Mouse (Mus musculus) ES-CJ7 (cell line): ENCODE results near the gene Lnx1.

Experiments
- DNase-seq: peaks from one replicate; pipeline ENCODE4 v3.0.0; 2011; ENCODE audit warnings: low read depth, low spot score

The Lnx1 gene

GRCm38 (mm10) chr5:74606213-74606612 is 96.5 kb downstream of the Lnx1 start:
- no peak for DNase-seq

- no peak for DNase-seq
Observed at GRCm38 (mm10) chr5:74603306-74603705, 99.4 kb downstream of the Lnx1 start.

GRCm38 (mm10) chr5:74602371-74602770 is 100.3 kb downstream of the Lnx1 start:
- no peak for DNase-seq

- DNase-seq, result no peak
Observed at GRCm38 (mm10) chr5:74601965-74602364, 100.7 kb downstream of the Lnx1 start.

- DNase-seq, result no peak
Observed at GRCm38 (mm10) chr5:74601171-74601570, 101.5 kb downstream of the Lnx1 start.

GRCm38 (mm10) chr5:74600010-74600409 is 102.7 kb downstream of the Lnx1 start:
- no peak for DNase-seq

- no peak for DNase-seq
Observed at GRCm38 (mm10) chr5:74593147-74593546, 109.6 kb downstream of the Lnx1 start.

GRCm38 (mm10) chr5:74591413-74591812 is 111.3 kb downstream of the Lnx1 start:
- peak; percentile 30 for DNase-seq

- DNase-seq, result no peak
Observed at GRCm38 (mm10) chr5:74589133-74589532, 113.6 kb downstream of the Lnx1 start.

GRCm38 (mm10) chr5:74571767-74572166 is 130.9 kb downstream of the Lnx1 start:
- no peak for DNase-seq

- DNase-seq, result no peak
Observed at GRCm38 (mm10) chr5:74561151-74561550, 141.6 kb downstream of the Lnx1 start.

GRCm38 (mm10) chr5:74549566-74549965 is 153.1 kb downstream of the Lnx1 start:
- no peak for DNase-seq

GRCm38 (mm10) chr5:74545606-74546005 is 157.1 kb downstream of the Lnx1 start:
- no peak for DNase-seq
